Mouse (Mus musculus) megakaryocyte-erythroid progenitor cell, adult 5-6 weeks (primary cell): Measurements from ENCODE around the gene Clmn. TPM values are rescaled to one million over a fixed set of nuclear protein-coding genes. Genes with fewer than 3 reads are reported as not detected.
"Not testable (repeated sequence)": the region's sequence is repeated elsewhere in the genome, so short reads cannot be mapped to it uniquely, and the experiment has no call there.

Experiments
- ATAC-seq: replicated peaks from 2 replicates; pipeline ENCODE4 v1.8.0; 2016; ENCODE audit warnings: mild to moderate bottlenecking, inconsistent platforms; ENCODE audit not compliant: severe bottlenecking, poor library complexity, low FRiP score, low TSS enrichment
- total RNA-seq, 2 experiments: library from RNA; stranded (forward) in 1 of 2; stranded (reverse) in 1 of 2; fragments of 200-1000, 215-1000 nt in 1 of 2; fragments of >200 nt in 1 of 2; fragmentation: Nextera tagmentation in 1 of 2; gene quantifications; 2 replicates each; pipeline ENCODE4 v1.2.3; 2014 to 2017

Gene Clmn
- total RNA-seq, 2 experiments from 2014 or later, result not detected

GRCm38 (mm10) chr12:104738446-104738845 lies 126.4 kb downstream of the Clmn start:
- no peak for ATAC-seq

- ATAC-seq, result no peak
These were observed 127.2 kb downstream of the Clmn start for GRCm38 (mm10) chr12:104737666-104738065.

- ATAC-seq, result peak; percentile 70
These were observed 128.9 kb downstream of the Clmn start for GRCm38 (mm10) chr12:104735993-104736395.

GRCm38 (mm10) chr12:104733165-104733564 lies 131.7 kb downstream of the Clmn start:
- no peak for ATAC-seq

- no peak for ATAC-seq
These were observed 133.1 kb downstream of the Clmn start for GRCm38 (mm10) chr12:104731782-104732181.

GRCm38 (mm10) chr12:104726436-104726835 lies 138.4 kb downstream of the Clmn start:
- ATAC-seq, result not testable (repeated sequence)

GRCm38 (mm10) chr12:104722056-104722455 lies 142.8 kb downstream of the Clmn start:
- no peak for ATAC-seq

- ATAC-seq, result no peak
These were observed 143.9 kb downstream of the Clmn start for GRCm38 (mm10) chr12:104721011-104721410.

- ATAC-seq, result 0 out of 2 replicates have a peak, but pooled peaks have one; percentile 27
These were observed 145.9 kb downstream of the Clmn start for GRCm38 (mm10) chr12:104718956-104719355.

- no peak for ATAC-seq
These were observed 148.5 kb downstream of the Clmn start for GRCm38 (mm10) chr12:104716409-104716808.

- ATAC-seq, result no peak
These were observed 149.4 kb downstream of the Clmn start for GRCm38 (mm10) chr12:104715453-104715852.

Other genes with a start within 250 kb of the Clmn start
- gene Dicer1, start 113.1 kb downstream of the Clmn start, total RNA-seq (2014; fragmentation: Nextera tagmentation), result 35.2 and 61.1 TPM in 2 replicates
- 22.3 and 38.8 TPM in 2 replicates for gene Dicer1, start 113.1 kb downstream of the Clmn start, total RNA-seq (2017)
- 10.9 and 15.7 TPM in 2 replicates for gene Syne3, start 144.7 kb upstream of the Clmn start, total RNA-seq (2014; fragmentation: Nextera tagmentation)
- 9.1 and 9.7 TPM in 2 replicates for gene Syne3, start 144.7 kb upstream of the Clmn start, total RNA-seq (2017)
- gene Glrx5, start 167.6 kb upstream of the Clmn start, total RNA-seq (2014; fragmentation: Nextera tagmentation), result 112 and 193 TPM in 2 replicates
- gene Glrx5, start 167.6 kb upstream of the Clmn start, total RNA-seq (2017), result 59.2 and 86.9 TPM in 2 replicates